Mouse (Mus musculus) liver, adult (tissue): ENCODE results near the gene Pcsk5.

Experiments used
- GATA4 ChIP-seq: IDR thresholded peaks from 2 replicates; pipeline ENCODE4 v1.6.1; 2014; ENCODE audit warnings: mild to moderate bottlenecking, low read length; ENCODE audit not compliant: insufficient replicate concordance

The Pcsk5 gene

GRCm38 (mm10) chr19:17715281-17715955 lies 122.0 kb downstream of the Pcsk5 start:
- TF ChIP-seq GATA4 = no peak

- TF ChIP-seq GATA4 = no peak
Measured at GRCm38 (mm10) chr19:17691626-17692025, 145.8 kb downstream of the Pcsk5 start.

- TF ChIP-seq GATA4 = no peak
Measured at GRCm38 (mm10) chr19:17678371-17678770, 159.1 kb downstream of the Pcsk5 start.

- no peak for TF ChIP-seq GATA4
Measured at GRCm38 (mm10) chr19:17662676-17663075, 174.8 kb downstream of the Pcsk5 start.

DNA sequence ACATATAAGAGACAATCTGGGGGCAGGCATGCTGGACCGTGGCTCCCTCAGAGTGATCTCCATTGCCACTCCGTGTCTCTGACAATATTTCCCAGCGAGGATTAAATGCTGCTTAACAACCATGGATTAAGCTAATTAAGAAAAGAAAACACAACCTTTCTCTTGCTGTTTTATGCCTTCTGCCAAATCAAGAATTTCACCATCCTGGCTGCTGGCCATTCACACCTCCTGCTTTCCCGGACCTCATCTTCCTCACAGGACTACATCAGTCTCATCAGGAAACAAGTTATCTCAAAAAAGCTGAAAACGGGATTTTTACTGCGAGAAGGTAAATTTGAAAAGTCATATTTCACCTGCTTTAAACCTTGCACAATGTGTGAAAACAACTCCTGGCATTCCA lies 175.2 kb downstream of the Pcsk5 start:
- no peak for TF ChIP-seq GATA4

DNA sequence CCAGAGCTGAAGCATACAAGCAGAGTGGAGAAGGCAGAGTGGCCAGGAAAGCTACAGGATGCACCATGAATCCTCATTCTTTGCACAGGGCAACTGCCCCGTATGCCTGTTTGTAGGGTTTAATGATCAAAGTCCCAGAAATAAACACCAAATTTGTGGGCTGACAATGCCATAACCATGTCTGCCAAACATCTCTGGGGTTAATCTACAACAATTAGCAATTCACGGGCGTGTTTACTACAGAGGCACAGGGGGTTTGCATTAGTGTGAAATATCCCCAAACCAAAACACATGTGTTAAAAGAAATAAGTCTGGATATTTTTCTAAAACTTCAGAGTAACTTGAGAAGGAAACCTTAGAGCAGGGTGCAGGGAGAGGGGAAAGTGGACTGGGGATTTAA lies 178.1 kb downstream of the Pcsk5 start:
- no peak for TF ChIP-seq GATA4

DNA sequence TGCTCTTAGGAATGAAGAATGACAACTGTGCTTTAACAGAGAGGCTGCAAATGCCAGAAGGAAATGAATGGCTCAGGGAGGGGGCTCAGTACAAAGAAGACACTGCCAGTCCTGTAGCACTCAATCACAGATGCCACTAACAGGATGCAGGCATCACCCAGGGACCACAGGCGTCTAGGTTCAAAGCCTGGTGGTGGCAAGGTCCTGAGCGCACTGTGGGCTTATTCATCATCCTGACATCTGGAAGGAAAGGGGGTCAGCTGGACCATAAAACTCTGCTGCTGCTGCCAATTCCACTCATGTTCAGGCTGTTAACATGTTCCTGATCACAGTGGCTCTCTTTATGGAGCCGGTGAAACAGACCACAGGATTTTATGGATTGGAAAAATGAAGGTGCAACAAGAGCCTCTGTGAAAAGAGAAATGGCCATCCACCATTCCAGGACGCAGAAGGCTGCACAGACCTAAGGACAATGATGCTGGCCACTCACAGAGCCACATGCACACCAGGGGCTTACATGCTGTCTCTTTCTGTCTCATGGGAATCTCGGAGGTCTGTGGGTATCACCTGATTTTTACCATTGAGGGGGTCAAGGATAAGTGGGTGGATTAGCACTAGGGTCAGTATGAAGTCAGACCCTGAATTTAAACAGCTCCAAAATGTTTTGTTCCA lies 186.5 kb downstream of the Pcsk5 start:
- TF ChIP-seq GATA4 = no peak

- TF ChIP-seq GATA4 = no peak
Measured at GRCm38 (mm10) chr19:17649967-17650366, 187.5 kb downstream of the Pcsk5 start.

GRCm38 (mm10) chr19:17643128-17643797 lies 194.2 kb downstream of the Pcsk5 start:
- TF ChIP-seq GATA4 = no peak

DNA sequence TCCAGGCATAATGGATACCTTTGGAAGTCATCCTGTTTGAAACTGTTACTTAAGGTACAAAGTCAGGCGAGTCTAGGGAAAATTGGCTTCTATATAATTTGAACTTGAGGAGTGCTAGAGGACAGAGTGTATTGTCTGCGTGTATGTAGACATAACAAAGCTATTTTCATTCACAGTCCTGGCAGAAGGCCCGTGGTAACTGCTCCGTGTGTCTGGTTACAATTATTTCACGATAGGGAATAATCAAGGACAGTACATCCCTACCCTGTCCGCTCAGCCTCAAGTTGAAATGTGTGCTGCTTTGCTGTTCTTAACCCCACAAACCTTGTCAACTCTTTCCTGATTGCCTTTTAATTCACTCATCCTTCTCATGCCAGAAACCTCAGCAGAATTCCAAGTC lies 201.4 kb downstream of the Pcsk5 start:
- no peak for TF ChIP-seq GATA4

GRCm38 (mm10) chr19:17615646-17616045 lies 221.8 kb downstream of the Pcsk5 start:
- TF ChIP-seq GATA4 = no peak

GRCm38 (mm10) chr19:17606510-17606909 lies 230.9 kb downstream of the Pcsk5 start:
- no peak for TF ChIP-seq GATA4

- TF ChIP-seq GATA4 = no peak
Measured at GRCm38 (mm10) chr19:17606093-17606492, 231.3 kb downstream of the Pcsk5 start.

DNA sequence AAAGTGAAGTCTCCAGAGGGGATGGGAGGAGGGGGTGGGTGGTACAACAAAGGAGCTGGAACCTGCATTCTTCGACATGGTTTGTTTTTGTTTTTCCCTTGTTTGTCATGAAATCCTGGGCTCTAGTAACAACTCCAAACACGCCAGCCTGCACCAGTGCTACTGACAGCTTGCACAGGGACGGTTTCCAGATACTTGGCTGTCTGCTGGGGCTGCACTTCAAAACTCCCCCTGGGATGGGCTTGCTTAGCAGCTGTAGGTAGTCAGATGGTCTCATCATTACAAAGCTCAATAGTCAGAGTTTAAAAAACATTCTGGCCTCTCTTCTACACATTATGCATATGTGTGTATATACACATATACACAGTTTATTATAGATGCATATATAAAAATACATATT lies 234.1 kb downstream of the Pcsk5 start:
- no peak for TF ChIP-seq GATA4

- TF ChIP-seq GATA4 = no peak
Measured at GRCm38 (mm10) chr19:17600347-17600746, 237.1 kb downstream of the Pcsk5 start.

DNA sequence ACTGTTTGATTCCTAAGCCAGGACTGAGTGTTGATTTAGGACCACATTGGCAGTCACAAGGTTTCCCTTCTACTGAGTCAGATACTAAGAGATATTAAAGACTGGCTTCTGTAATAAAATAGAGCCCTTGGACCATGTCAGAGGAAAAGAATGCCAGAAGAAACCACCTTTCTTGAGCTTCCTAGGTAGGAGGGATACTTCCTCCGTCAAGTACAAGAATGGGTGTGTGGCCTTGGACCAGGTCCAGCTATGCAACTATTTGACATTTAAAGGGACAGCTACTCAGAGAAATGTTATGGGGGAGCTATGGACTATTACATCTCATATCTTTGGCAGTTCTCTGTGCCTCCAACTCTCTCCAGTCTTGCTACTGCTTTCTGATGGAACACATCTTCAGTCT lies 244.6 kb downstream of the Pcsk5 start:
- no peak for TF ChIP-seq GATA4
